Mouse (Mus musculus): ENCODE data around the gene Olfr1437.

GRCm38 (mm10) chr19:12279554-12279953, 45.3 kb downstream of the Olfr1437 start, which contains the start of gene Olfr1434:
- no peak for TF ChIP-seq CTCF (IDR thresholded peaks at IDR 0.05; ENCODE audit: low read depth)
- TF ChIP-seq EP300 (optimal IDR thresholded peaks at IDR 0.05): no peak

Data from stomach, postnatal 0 days (tissue).